In the genomic region with DNA sequence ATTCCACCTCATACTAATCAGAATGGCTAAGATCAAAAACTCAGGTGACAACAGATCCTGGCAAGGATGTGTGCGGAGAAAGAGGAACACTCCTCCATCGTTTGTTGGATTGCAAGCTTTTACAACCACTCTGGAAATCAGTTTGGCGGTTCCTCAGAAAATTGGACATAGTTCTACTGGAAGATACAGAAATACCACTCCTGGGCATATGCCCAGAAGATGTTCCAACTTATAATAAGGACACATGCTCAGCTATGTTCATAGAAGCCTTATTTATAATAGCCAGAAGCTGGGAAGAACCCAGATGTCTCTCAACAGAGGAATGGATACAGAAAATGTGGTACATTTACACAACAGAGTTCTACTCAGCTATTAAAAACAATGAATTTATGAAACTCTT, we compare ENCODE assay signal across 4 mouse cellular contexts. TPM values are rescaled to one million over a fixed set of nuclear protein-coding genes. Genes with fewer than 3 reads are reported as not detected.
"Had no signal": no experiment of that assay in that cellular context is flagged by ENCODE, and none has a peak within 500 bp of the region (broad histone marks: within the 10 kb centered on the region; RNA-seq: fewer than 3 reads in every experiment).

No protein-coding gene starts in this region.

RNA-seq across cellular contexts. Expression of gene Serpinb3a, which starts 17.9 kb away (rescaled TPM):
- total RNA-seq: megakaryocyte progenitor cell, adult 5-6 weeks; monocyte, adult 5-6 weeks; neutrophil, adult 5-6 weeks had no signal

RNA-seq across cellular contexts. Expression of gene Serpinb3d, which starts 49.1 kb away (rescaled TPM):
- total RNA-seq: megakaryocyte progenitor cell, adult 5-6 weeks; midbrain, postnatal 0 days; monocyte, adult 5-6 weeks; neutrophil, adult 5-6 weeks had no signal

RNA-seq across cellular contexts. Expression of gene Serpinb13, which starts 53.5 kb away (rescaled TPM):
- total RNA-seq: megakaryocyte progenitor cell, adult 5-6 weeks; midbrain, postnatal 0 days; monocyte, adult 5-6 weeks; neutrophil, adult 5-6 weeks had no signal
